Mouse (Mus musculus): Measurements from ENCODE around the gene Pttg1. TPM values are rescaled to one million over a fixed set of nuclear protein-coding genes. Genes with fewer than 3 reads are reported as not detected.
A peak's percentile ranks its signal among the peaks of the same experiment; 100 is the strongest.

Gene Pttg1
- polyA plus RNA-seq, 1 experiment from 2014 or later, result 65.5 TPM

DNA sequence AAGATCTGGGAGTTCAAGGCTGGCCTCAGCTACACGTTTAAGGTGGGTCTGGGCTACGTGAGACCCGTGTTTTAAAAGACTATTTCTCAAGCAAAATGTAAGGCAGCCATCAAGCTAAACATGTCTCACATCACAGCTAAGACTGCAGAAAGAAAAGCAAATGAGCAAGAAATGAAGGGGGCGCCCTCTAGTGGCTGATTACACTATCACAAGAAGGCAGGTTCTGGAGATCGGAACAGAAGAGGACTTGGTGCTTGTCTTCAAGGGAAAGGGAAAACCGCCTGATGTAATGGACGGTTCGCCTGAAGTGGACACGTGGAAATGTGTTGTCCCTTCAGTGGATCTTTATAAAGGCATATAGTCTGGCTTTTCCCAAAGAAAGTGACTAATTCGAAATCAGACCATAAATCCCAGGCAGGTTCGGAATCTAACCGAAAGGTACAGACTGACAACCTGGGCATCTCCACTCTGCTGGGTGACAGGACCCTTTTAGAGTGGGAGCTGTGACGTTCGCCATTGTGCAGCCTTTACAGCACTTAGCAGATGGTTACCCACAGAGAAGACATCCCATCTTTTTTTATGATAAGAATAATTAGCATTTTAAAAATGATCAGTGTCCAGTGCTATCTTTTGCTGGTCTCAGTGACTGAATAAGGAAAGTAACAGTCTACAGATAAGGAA lies 13.1 kb downstream of the Pttg1 start:
- no peak overlapping the region for H3K9ac ChIP-seq (ENCODE audit: low read depth, low read length)
- no peak overlapping the region for H3K4me3 ChIP-seq (ENCODE audit: low read length)
- no peaks in the 10 kb centered on the region for H3K36me3 ChIP-seq (ENCODE audit: control insufficient read depth, insufficient read depth, low read length)
- H3K27me3 ChIP-seq (replicated peaks; ENCODE audit: control insufficient read depth, insufficient read depth, low read length), result no peaks in the 10 kb centered on the region
- no peak overlapping the region for H3K27ac ChIP-seq (ENCODE audit: low read length)
- H3K4me2 ChIP-seq (ENCODE audit: low read depth, low read length), result no peak overlapping the region
- no peaks in the 10 kb centered on the region for H3K9me3 ChIP-seq (ENCODE audit: control insufficient read depth, low read length)
- H3K4me1 ChIP-seq (ENCODE audit: control insufficient read depth, insufficient read depth, low read length), result no peaks in the 10 kb centered on the region
- ATAC-seq, result peak; percentile 34; the same call in 1 of the 2 replicates
- WGBS, result 25% methylated on average over 14 of the region's 14 CpGs

DNA sequence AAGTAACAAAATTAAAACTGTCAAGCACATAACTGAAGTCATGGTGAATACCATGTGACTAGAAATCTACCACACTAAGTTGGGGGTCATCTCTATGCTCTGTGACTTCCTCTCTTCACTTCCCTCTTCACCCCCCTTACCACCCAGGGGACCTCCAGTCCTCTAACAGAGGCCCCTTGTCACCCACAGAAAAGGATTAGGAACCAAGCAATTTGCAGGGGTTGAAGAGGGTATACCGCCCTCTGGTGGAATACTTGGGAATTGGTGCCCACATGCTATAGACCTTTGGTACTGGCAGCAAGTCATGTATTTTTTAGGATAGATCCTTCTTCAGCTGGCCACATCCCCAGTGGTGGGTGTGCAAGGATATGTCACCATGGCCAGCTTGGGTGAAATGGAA lies 14.6 kb downstream of the Pttg1 start:
- WGBS, result 3% methylated on average over 1 of the region's 1 CpGs
- Histone ChIP-seq H3K36me3 (ENCODE audit: control insufficient read depth, insufficient read depth, low read length) (no peaks in the 10 kb centered on the region), H3K27me3 (replicated peaks; ENCODE audit: control insufficient read depth, insufficient read depth, low read length) (no peaks in the 10 kb centered on the region), H3K4me2 (ENCODE audit: low read depth, low read length) (no peak overlapping the region), H3K9me3 (ENCODE audit: control insufficient read depth, low read length) (no peaks in the 10 kb centered on the region), H3K9ac (ENCODE audit: low read depth, low read length) (no peak overlapping the region), H3K4me1 (ENCODE audit: control insufficient read depth, insufficient read depth, low read length) (no peaks in the 10 kb centered on the region), H3K27ac (ENCODE audit: low read length) (no peak overlapping the region), H3K4me3 (ENCODE audit: low read length) (no peak overlapping the region)
- ATAC-seq, result no peak

DNA sequence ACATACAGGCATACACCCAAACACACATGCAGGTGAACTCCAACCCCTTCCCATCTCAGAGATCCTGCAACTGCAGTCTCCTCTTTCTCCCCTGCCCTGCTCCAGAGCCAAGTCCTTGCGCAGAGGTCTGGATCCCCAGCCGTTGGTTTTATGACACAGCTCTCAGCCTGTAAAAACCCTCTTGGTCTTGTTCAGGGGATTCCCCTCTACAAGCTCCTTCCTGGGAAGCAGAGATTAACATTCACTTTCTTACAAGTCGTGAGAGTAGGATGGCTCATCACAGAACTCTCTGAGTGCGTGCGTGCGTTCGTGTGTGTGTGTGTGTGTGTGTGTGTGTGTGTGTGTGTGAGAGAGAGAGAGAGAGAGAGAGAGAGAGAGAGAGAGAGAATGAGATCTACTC lies 15.8 kb downstream of the Pttg1 start:
- Histone ChIP-seq H3K4me3 (ENCODE audit: low read length) (no peak overlapping the region), H3K27ac (ENCODE audit: low read length) (no peak overlapping the region), H3K4me1 (ENCODE audit: control insufficient read depth, insufficient read depth, low read length) (no peaks in the 10 kb centered on the region), H3K36me3 (ENCODE audit: control insufficient read depth, insufficient read depth, low read length) (no peaks in the 10 kb centered on the region), H3K9ac (ENCODE audit: low read depth, low read length) (no peak overlapping the region), H3K9me3 (ENCODE audit: control insufficient read depth, low read length) (no peaks in the 10 kb centered on the region), H3K27me3 (replicated peaks; ENCODE audit: control insufficient read depth, insufficient read depth, low read length) (no peaks in the 10 kb centered on the region), H3K4me2 (ENCODE audit: low read depth, low read length) (no peak overlapping the region)
- ATAC-seq, result peak; percentile 67
- 62% methylated on average over 7 of the region's 7 CpGs for WGBS

DNA sequence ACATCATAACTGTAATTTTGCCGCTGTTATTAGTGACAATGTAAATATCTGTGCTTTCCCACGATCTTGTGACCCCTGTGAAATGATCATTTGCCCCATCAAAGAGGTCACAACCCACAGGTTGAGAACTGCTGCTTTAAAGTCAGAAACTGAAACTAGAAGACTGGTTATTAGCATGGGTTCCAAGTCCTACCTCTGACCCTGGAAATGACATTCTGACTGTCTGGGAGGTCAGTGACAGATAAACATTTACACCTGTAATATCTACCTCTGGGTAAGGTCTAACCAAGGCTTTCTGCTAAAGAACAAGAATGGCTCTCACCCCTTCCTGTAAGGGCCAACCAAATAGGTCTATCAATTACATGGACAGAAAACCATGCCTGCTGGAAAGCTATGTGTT lies 17.2 kb downstream of the Pttg1 start:
- ATAC-seq, result peak; percentile 66

DNA sequence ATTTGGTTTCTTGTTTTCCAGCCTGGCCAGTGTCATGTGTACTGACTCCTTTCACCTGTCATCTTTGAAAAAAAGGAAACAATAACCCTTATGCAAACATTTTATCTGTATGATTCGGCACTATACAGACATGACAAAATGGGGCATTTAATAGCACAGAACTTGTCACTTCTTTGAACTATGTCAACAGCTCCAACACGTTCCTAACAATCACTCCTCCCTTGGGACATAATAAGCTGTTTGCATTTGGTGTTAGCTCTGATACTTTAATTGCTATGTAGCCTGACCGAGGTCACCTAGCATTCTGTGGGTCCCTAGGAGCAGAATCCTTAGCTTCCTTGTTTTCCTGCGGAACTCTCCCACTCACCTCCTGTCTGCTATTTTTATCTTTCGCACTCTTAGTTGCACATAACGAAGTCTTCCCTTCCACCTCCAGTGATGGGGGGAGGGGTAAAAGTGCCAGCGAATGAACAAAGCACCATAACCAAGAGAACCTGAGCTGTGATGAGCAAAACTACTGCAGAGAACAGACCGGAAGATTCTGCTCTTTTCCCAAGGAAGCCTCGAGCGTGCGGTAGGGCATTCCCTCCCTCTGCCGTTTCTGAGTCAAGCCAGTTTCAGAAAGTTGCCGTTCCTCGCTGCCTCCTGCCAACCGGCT lies 21.8 kb downstream of the Pttg1 start:
- Histone ChIP-seq H3K4me1 (ENCODE audit: control insufficient read depth, insufficient read depth, low read length) (no peaks in the 10 kb centered on the region), H3K4me3 (ENCODE audit: low read length) (no peak overlapping the region), H3K4me2 (ENCODE audit: low read depth, low read length) (no peak overlapping the region), H3K27me3 (replicated peaks; ENCODE audit: control insufficient read depth, insufficient read depth, low read length) (no peaks in the 10 kb centered on the region), H3K9ac (ENCODE audit: low read depth, low read length) (no peak overlapping the region), H3K9me3 (ENCODE audit: control insufficient read depth, low read length) (peaks cover 4% of the 10 kb centered on the region; the same call in 1 of the 2 replicates), H3K36me3 (ENCODE audit: control insufficient read depth, insufficient read depth, low read length) (no peaks in the 10 kb centered on the region), H3K27ac (ENCODE audit: low read length) (no peak overlapping the region)
- 79% methylated on average over 15 of the region's 15 CpGs for WGBS
- no peak for ATAC-seq

More for the DNA sequence above, 17.2 kb downstream of the Pttg1 start:
- Histone ChIP-seq H3K4me1 (ENCODE audit: control insufficient read depth, insufficient read depth, low read length) (no peaks in the 10 kb centered on the region), H3K4me2 (ENCODE audit: low read depth, low read length) (no peak overlapping the region), H3K9me3 (ENCODE audit: control insufficient read depth, low read length) (peaks cover 4% of the 10 kb centered on the region; the same call in 1 of the 2 replicates), H3K9ac (ENCODE audit: low read depth, low read length) (no peak overlapping the region), H3K27me3 (replicated peaks; ENCODE audit: control insufficient read depth, insufficient read depth, low read length) (no peaks in the 10 kb centered on the region), H3K36me3 (ENCODE audit: control insufficient read depth, insufficient read depth, low read length) (no peaks in the 10 kb centered on the region), H3K27ac (ENCODE audit: low read length) (no peak overlapping the region), H3K4me3 (ENCODE audit: low read length) (no peak overlapping the region)
- 74% methylated on average over 2 of the region's 2 CpGs for WGBS

DNA sequence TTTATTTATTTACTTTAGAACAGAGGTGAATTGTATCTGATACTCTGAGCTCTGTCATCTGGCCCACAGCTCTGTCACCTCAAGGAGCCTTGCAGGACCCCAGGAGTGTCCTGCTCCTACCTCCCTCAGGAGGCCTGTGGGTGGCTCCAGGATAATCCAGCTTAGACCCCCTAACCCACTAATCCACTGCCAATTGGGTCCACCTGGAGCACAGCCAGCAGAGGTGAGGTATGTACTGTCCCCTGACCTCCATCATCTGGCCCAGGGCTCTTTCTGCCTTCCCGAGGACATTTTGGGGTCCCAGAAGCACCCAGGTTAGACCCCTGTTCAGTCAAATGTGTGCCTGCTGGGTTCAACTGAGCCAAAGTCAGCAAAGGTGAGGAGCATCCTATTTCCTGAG lies 25.9 kb downstream of the Pttg1 start:
- H3K9me3 ChIP-seq (ENCODE audit: control insufficient read depth, low read length), result peaks cover 4% of the 10 kb centered on the region; the same call in 1 of the 2 replicates
- ATAC-seq, result no peak
- 85% methylated on average over 1 of the region's 1 CpGs for WGBS

DNA sequence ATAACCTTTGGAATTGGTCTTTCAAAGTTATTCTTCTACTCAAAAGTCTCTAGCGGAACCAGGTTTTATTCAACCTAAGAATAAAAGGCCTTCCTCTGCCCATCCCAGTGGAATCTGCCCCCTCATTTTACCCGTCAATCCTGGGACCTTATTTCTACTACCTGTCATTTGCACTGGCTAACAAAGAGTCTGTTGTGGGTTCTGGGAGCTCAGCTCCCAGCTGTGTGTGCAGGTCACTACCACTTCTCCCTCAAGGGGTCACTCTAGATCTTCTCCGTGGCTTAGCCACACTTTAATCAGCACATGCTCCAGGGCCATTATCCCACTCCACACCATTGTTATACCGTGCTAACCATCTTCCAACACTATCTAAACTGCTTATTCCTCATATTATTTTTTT lies 26.8 kb downstream of the Pttg1 start:
- Histone ChIP-seq H3K27me3 (replicated peaks; ENCODE audit: control insufficient read depth, insufficient read depth, low read length) (no peaks in the 10 kb centered on the region), H3K36me3 (ENCODE audit: control insufficient read depth, insufficient read depth, low read length) (no peaks in the 10 kb centered on the region), H3K9ac (ENCODE audit: low read depth, low read length) (no peak overlapping the region), H3K27ac (ENCODE audit: low read length) (no peak overlapping the region), H3K4me2 (ENCODE audit: low read depth, low read length) (no peak overlapping the region), H3K4me3 (ENCODE audit: low read length) (no peak overlapping the region), H3K9me3 (ENCODE audit: control insufficient read depth, low read length) (no peaks in the 10 kb centered on the region), H3K4me1 (ENCODE audit: control insufficient read depth, insufficient read depth, low read length) (peaks cover 3% of the 10 kb centered on the region; the same call in 1 of the 2 replicates)
- 48% methylated on average over 4 of the region's 4 CpGs for WGBS
- no peak for ATAC-seq

More for the DNA sequence above, 25.9 kb downstream of the Pttg1 start:
- H3K4me1 ChIP-seq (ENCODE audit: control insufficient read depth, insufficient read depth, low read length), result peaks cover 1% of the 10 kb centered on the region; the same call in 1 of the 2 replicates
- no peak overlapping the region for H3K4me2 ChIP-seq (ENCODE audit: low read depth, low read length)
- H3K27me3 ChIP-seq (replicated peaks; ENCODE audit: control insufficient read depth, insufficient read depth, low read length), result no peaks in the 10 kb centered on the region
- no peak overlapping the region for H3K4me3 ChIP-seq (ENCODE audit: low read length)
- H3K27ac ChIP-seq (ENCODE audit: low read length), result no peak overlapping the region
- H3K9ac ChIP-seq (ENCODE audit: low read depth, low read length), result no peak overlapping the region
- no peaks in the 10 kb centered on the region for H3K36me3 ChIP-seq (ENCODE audit: control insufficient read depth, insufficient read depth, low read length)

DNA sequence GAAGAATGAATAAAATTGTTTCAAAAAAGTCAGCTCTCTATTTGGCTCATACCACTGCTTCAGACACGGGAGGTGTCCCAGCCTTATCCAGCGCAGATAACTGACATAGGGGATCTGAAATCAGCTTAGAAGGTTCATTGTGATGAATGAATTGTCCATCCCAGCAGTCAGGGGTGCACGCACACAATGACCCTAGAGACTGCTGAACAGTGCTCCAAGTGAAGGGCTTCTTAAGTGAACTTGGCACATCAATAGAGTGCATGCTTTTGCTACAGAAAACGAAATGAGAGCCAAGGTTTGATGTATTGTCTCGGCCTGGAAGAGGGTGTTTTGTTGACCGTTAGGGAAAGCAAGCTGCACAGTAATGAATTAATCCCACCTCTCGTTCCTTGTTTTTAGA lies 29.4 kb downstream of the Pttg1 start:
- H3K4me3 ChIP-seq (ENCODE audit: low read length), result no peak overlapping the region
- no peak overlapping the region for H3K27ac ChIP-seq (ENCODE audit: low read length)
- no peak overlapping the region for H3K4me2 ChIP-seq (ENCODE audit: low read depth, low read length)
- no peak for ATAC-seq
- H3K9ac ChIP-seq (ENCODE audit: low read depth, low read length), result no peak overlapping the region
- WGBS, result 71% methylated on average over 7 of the region's 7 CpGs
- no peaks in the 10 kb centered on the region for H3K36me3 ChIP-seq (ENCODE audit: control insufficient read depth, insufficient read depth, low read length)
- H3K27me3 ChIP-seq (replicated peaks; ENCODE audit: control insufficient read depth, insufficient read depth, low read length), result no peaks in the 10 kb centered on the region
- H3K4me1 ChIP-seq (ENCODE audit: control insufficient read depth, insufficient read depth, low read length), result peaks cover 3% of the 10 kb centered on the region; the same call in 1 of the 2 replicates
- no peaks in the 10 kb centered on the region for H3K9me3 ChIP-seq (ENCODE audit: control insufficient read depth, low read length)

DNA sequence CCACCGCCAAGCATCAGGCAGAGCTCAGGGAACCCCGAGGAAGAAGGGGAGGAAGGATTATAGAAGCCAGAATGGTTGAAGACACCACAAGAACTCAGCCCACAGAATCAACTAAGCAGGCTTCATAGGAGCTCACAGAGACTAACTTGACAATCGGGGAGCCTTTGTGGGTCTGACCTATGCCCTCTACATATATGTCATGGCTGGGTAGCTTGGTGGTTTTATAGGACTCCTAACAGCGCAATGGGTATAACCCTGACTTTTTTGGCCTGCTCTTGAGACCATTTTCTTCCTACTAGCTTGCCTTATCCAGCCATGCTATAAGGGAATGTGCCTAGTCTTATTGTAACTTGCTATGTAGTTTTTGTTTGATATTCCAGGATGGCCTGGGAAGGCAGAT lies 29.8 kb downstream of the Pttg1 start:
- H3K4me2 ChIP-seq (ENCODE audit: low read depth, low read length), result no peak overlapping the region
- H3K27ac ChIP-seq (ENCODE audit: low read length), result no peak overlapping the region
- no peak overlapping the region for H3K9ac ChIP-seq (ENCODE audit: low read depth, low read length)
- 93% methylated on average over 4 of the region's 4 CpGs for WGBS
- no peaks in the 10 kb centered on the region for H3K27me3 ChIP-seq (replicated peaks; ENCODE audit: control insufficient read depth, insufficient read depth, low read length)
- H3K4me3 ChIP-seq (ENCODE audit: low read length), result no peak overlapping the region
- H3K4me1 ChIP-seq (ENCODE audit: control insufficient read depth, insufficient read depth, low read length), result peaks cover 3% of the 10 kb centered on the region; the same call in 1 of the 2 replicates
- no peak for ATAC-seq
- H3K9me3 ChIP-seq (ENCODE audit: control insufficient read depth, low read length), result no peaks in the 10 kb centered on the region
- no peaks in the 10 kb centered on the region for H3K36me3 ChIP-seq (ENCODE audit: control insufficient read depth, insufficient read depth, low read length)
